Mouse (Mus musculus): ENCODE results near the gene Arhgap32. TPM values are rescaled to one million over a fixed set of nuclear protein-coding genes. Genes with fewer than 3 reads are reported as not detected.

The Arhgap32 gene
- polyA plus RNA-seq, 1 experiment from 2014 or later, result 4.1 TPM

GRCm38 (mm10) chr9:32096541-32096940 is 19.4 kb upstream of the Arhgap32 start:
- H3K36me3 ChIP-seq (ENCODE audit: control insufficient read depth, insufficient read depth, low read length), result no peaks in the 10 kb centered on the region
- peaks cover 17 to 43% of the 10 kb centered on the region in 2 experiments for H3K4me1 ChIP-seq (ENCODE audit: control insufficient read depth in 2 of 2, insufficient read depth in 2 of 2, low read length in 2 of 2)
- no peaks in the 10 kb centered on the region for H3K9me3 ChIP-seq (ENCODE audit: control insufficient read depth, low read length)
- WGBS, result 29% methylated on average over 7 of the region's 7 CpGs
- ATAC-seq (ENCODE audit: insufficient number of reproducible peaks, insufficient read depth, low FRiP score, low read depth), result no peak
- H3K27me3 ChIP-seq (ENCODE audit: control insufficient read depth, insufficient read depth, low read length), result no peaks in the 10 kb centered on the region
- H3K4me3 ChIP-seq (ENCODE audit: control insufficient read depth in 1 of 2, insufficient read depth in 1 of 2, low read depth in 1 of 2, low read length in 2 of 2), result no peak overlapping the region
- H3K27ac ChIP-seq (replicated peaks in 1 of 2; ENCODE audit: control insufficient read depth in 1 of 2, insufficient read depth in 1 of 2, low read depth in 2 of 2, low read length in 2 of 2), result peak overlapping the region; percentile 1 to 48; a peak in 2 of 4 replicates
- H3K4me2 ChIP-seq (ENCODE audit: low read length), result peak overlapping the region; percentile 43
- peak overlapping the region; percentile 47 for H3K9ac ChIP-seq (ENCODE audit: low read length)

GRCm38 (mm10) chr9:32097123-32097522 is 18.8 kb upstream of the Arhgap32 start:
- Histone ChIP-seq H3K27ac (replicated peaks in 1 of 2; ENCODE audit: control insufficient read depth in 1 of 2, insufficient read depth in 1 of 2, low read depth in 2 of 2, low read length in 2 of 2) (no peak overlapping the region), H3K27me3 (ENCODE audit: control insufficient read depth, insufficient read depth, low read length) (no peaks in the 10 kb centered on the region), H3K36me3 (ENCODE audit: control insufficient read depth, insufficient read depth, low read length) (no peaks in the 10 kb centered on the region), H3K4me2 (ENCODE audit: low read length) (0 out of 2 replicates have a peak overlapping the region, but pooled peaks have one; percentile 14), H3K4me3 (ENCODE audit: control insufficient read depth in 1 of 2, insufficient read depth in 1 of 2, low read depth in 1 of 2, low read length in 2 of 2) (no peak overlapping the region), H3K9me3 (ENCODE audit: control insufficient read depth, low read length) (no peaks in the 10 kb centered on the region), H3K9ac (ENCODE audit: low read length) (no peak overlapping the region; the same call in 1 of the 2 replicates), H3K4me1 (ENCODE audit: control insufficient read depth in 2 of 2, insufficient read depth in 2 of 2, low read length in 2 of 2) (peaks cover 16 to 43% of the 10 kb centered on the region in 2 experiments)
- ATAC-seq (ENCODE audit: insufficient number of reproducible peaks, insufficient read depth, low FRiP score, low read depth), result no peak
- 49% methylated on average over 4 of the region's 4 CpGs for WGBS

GRCm38 (mm10) chr9:32098425-32099155 is 17.3 kb upstream of the Arhgap32 start:
- no peaks in the 10 kb centered on the region for H3K27me3 ChIP-seq (ENCODE audit: control insufficient read depth, insufficient read depth, low read length)
- 84% methylated on average over 9 of the region's 9 CpGs for WGBS
- no peak overlapping the region for H3K4me3 ChIP-seq (ENCODE audit: control insufficient read depth in 1 of 2, insufficient read depth in 1 of 2, low read depth in 1 of 2, low read length in 2 of 2)
- no peak overlapping the region for H3K27ac ChIP-seq (replicated peaks in 1 of 2; ENCODE audit: control insufficient read depth in 1 of 2, insufficient read depth in 1 of 2, low read depth in 2 of 2, low read length in 2 of 2)
- H3K4me2 ChIP-seq (ENCODE audit: low read length), result no peak overlapping the region
- H3K9me3 ChIP-seq (ENCODE audit: control insufficient read depth, low read length), result no peaks in the 10 kb centered on the region
- ATAC-seq (ENCODE audit: insufficient number of reproducible peaks, insufficient read depth, low FRiP score, low read depth), result no peak
- peaks cover 10 to 35% of the 10 kb centered on the region in 2 experiments for H3K4me1 ChIP-seq (ENCODE audit: control insufficient read depth in 2 of 2, insufficient read depth in 2 of 2, low read length in 2 of 2)
- H3K9ac ChIP-seq (ENCODE audit: low read length), result no peak overlapping the region
- H3K36me3 ChIP-seq (ENCODE audit: control insufficient read depth, insufficient read depth, low read length), result no peaks in the 10 kb centered on the region

GRCm38 (mm10) chr9:32100561-32100960 is 15.4 kb upstream of the Arhgap32 start:
- Histone ChIP-seq H3K4me3 (ENCODE audit: control insufficient read depth in 1 of 2, insufficient read depth in 1 of 2, low read depth in 1 of 2, low read length in 2 of 2) (no peak overlapping the region), H3K9me3 (ENCODE audit: control insufficient read depth, low read length) (no peaks in the 10 kb centered on the region), H3K4me1 (ENCODE audit: control insufficient read depth in 2 of 2, insufficient read depth in 2 of 2, low read length in 2 of 2) (peaks cover 4 to 20% of the 10 kb centered on the region in 2 experiments), H3K36me3 (ENCODE audit: control insufficient read depth, insufficient read depth, low read length) (no peaks in the 10 kb centered on the region), H3K27me3 (ENCODE audit: control insufficient read depth, insufficient read depth, low read length) (no peaks in the 10 kb centered on the region), H3K4me2 (ENCODE audit: low read length) (no peak overlapping the region), H3K9ac (ENCODE audit: low read length) (no peak overlapping the region), H3K27ac (replicated peaks in 1 of 2; ENCODE audit: control insufficient read depth in 1 of 2, insufficient read depth in 1 of 2, low read depth in 2 of 2, low read length in 2 of 2) (0 out of 4 replicates have a peak overlapping the region, but pooled peaks of 1 of the 2 experiments have one; percentile 24)
- WGBS, result 77% methylated on average over 8 of the region's 8 CpGs
- ATAC-seq (ENCODE audit: insufficient number of reproducible peaks, insufficient read depth, low FRiP score, low read depth), result no peak

- no peak overlapping the region for H3K27ac ChIP-seq (replicated peaks in 1 of 2; ENCODE audit: control insufficient read depth in 1 of 2, insufficient read depth in 1 of 2, low read depth in 2 of 2, low read length in 2 of 2)
- peaks cover 0 to 12% of the 10 kb centered on the region in 2 experiments; a peak in 2 of 4 replicates for H3K4me1 ChIP-seq (ENCODE audit: control insufficient read depth in 2 of 2, insufficient read depth in 2 of 2, low read length in 2 of 2)
- H3K4me3 ChIP-seq (ENCODE audit: control insufficient read depth in 1 of 2, insufficient read depth in 1 of 2, low read depth in 1 of 2, low read length in 2 of 2), result no peak overlapping the region
- 71% methylated on average over 2 of the region's 2 CpGs for WGBS
- H3K4me2 ChIP-seq (ENCODE audit: low read length), result no peak overlapping the region
- H3K27me3 ChIP-seq (ENCODE audit: control insufficient read depth, insufficient read depth, low read length), result no peaks in the 10 kb centered on the region
- ATAC-seq (ENCODE audit: insufficient number of reproducible peaks, insufficient read depth, low FRiP score, low read depth), result no peak
- no peaks in the 10 kb centered on the region for H3K36me3 ChIP-seq (ENCODE audit: control insufficient read depth, insufficient read depth, low read length)
- no peak overlapping the region for H3K9ac ChIP-seq (ENCODE audit: low read length)
- no peaks in the 10 kb centered on the region for H3K9me3 ChIP-seq (ENCODE audit: control insufficient read depth, low read length)
Measured at GRCm38 (mm10) chr9:32101488-32101887, 14.4 kb upstream of the Arhgap32 start.

- Histone ChIP-seq H3K36me3 (ENCODE audit: control insufficient read depth, insufficient read depth, low read length) (no peaks in the 10 kb centered on the region), H3K27ac (replicated peaks in 1 of 2; ENCODE audit: control insufficient read depth in 1 of 2, insufficient read depth in 1 of 2, low read depth in 2 of 2, low read length in 2 of 2) (no peak overlapping the region), H3K4me3 (ENCODE audit: control insufficient read depth in 1 of 2, insufficient read depth in 1 of 2, low read depth in 1 of 2, low read length in 2 of 2) (no peak overlapping the region), H3K27me3 (ENCODE audit: control insufficient read depth, insufficient read depth, low read length) (no peaks in the 10 kb centered on the region), H3K9me3 (ENCODE audit: control insufficient read depth, low read length) (no peaks in the 10 kb centered on the region), H3K9ac (ENCODE audit: low read length) (no peak overlapping the region), H3K4me1 (ENCODE audit: control insufficient read depth in 2 of 2, insufficient read depth in 2 of 2, low read length in 2 of 2) (no peaks in the 10 kb centered on the region), H3K4me2 (ENCODE audit: low read length) (no peak overlapping the region)
- no peak for ATAC-seq (ENCODE audit: insufficient number of reproducible peaks, insufficient read depth, low FRiP score, low read depth)
- WGBS, result 78% methylated on average over 8 of the region's 8 CpGs
Measured at GRCm38 (mm10) chr9:32104670-32105069, 11.3 kb upstream of the Arhgap32 start.

- Histone ChIP-seq H3K4me3 (ENCODE audit: control insufficient read depth in 1 of 2, insufficient read depth in 1 of 2, low read depth in 1 of 2, low read length in 2 of 2) (no peak overlapping the region), H3K4me2 (ENCODE audit: low read length) (no peak overlapping the region), H3K9me3 (ENCODE audit: control insufficient read depth, low read length) (0 out of 2 replicates have a peak, but pooled peaks cover 3% of the 10 kb centered on the region), H3K27me3 (ENCODE audit: control insufficient read depth, insufficient read depth, low read length) (no peaks in the 10 kb centered on the region), H3K9ac (ENCODE audit: low read length) (no peak overlapping the region), H3K4me1 (ENCODE audit: control insufficient read depth in 2 of 2, insufficient read depth in 2 of 2, low read length in 2 of 2) (no peaks in the 10 kb centered on the region), H3K27ac (replicated peaks in 1 of 2; ENCODE audit: control insufficient read depth in 1 of 2, insufficient read depth in 1 of 2, low read depth in 2 of 2, low read length in 2 of 2) (no peak overlapping the region), H3K36me3 (ENCODE audit: control insufficient read depth, insufficient read depth, low read length) (no peaks in the 10 kb centered on the region)
- 94% methylated on average over 2 of the region's 2 CpGs for WGBS
- no peak for ATAC-seq (ENCODE audit: insufficient number of reproducible peaks, insufficient read depth, low FRiP score, low read depth)
Measured at GRCm38 (mm10) chr9:32110376-32110775, 5.6 kb upstream of the Arhgap32 start.
